Mouse (Mus musculus): ENCODE data around the gene Bnip1. TPM values are rescaled to one million over a fixed set of nuclear protein-coding genes. Genes with fewer than 3 reads are reported as not detected.

Gene Bnip1
- total RNA-seq, 2 experiments from 2014 or later = 33.0 to 34.1 TPM

DNA sequence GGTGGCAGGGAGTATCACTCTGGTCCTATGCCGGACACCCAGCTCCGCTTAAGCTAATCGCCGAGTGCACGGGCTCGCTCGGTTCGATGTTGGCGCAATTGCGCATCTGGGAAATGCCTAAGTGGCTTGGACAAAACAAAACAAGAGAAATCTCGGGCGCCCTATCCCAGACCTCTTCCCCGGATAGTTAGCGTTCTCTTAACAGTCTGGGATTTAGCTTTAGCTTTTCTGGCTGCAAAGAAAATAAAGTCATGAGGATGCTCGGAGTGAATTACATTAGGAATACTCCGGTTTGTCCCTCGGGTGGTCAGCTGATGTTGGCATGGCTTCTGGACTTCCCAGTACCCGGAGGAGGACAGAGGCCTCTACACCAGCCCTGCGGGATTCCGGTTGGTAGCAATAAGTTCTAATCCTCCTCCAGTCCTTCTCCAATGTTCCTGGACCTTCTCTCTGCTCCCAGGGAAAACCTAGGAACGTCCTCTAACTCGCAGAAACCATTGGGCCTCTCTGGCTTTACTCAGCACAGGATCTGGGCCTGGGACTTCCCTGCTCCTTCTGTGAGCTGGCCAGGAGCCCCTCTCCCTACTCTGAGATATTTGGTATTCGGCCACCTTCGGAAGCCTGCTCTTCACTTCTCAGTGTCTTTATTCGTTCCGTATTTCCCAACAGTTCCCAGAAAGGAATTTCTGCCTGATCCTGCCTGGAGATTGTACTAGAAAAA lies 59.0 kb downstream of the Bnip1 start:
- no peak for DNase-seq (ENCODE audit: low spot score in 2 of 2)

DNA sequence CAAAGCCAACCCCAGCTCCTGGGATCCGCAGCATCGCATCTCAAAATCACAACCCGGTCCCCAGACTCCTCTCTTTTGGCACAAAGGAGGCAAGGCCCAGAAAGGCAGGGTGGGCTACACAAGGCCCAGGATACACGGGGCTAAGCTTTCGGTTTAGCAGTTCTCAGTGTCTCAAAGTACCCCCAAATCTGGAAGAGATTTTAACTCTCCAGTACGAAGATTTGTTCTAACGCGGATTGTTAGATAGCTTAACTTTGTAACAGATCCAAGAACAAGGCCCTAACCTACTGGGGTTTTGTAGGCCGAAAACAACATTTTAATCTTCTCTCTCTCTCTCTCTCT lies 59.5 kb downstream of the Bnip1 start:
- no peak for DNase-seq (ENCODE audit: low spot score in 2 of 2)

DNA sequence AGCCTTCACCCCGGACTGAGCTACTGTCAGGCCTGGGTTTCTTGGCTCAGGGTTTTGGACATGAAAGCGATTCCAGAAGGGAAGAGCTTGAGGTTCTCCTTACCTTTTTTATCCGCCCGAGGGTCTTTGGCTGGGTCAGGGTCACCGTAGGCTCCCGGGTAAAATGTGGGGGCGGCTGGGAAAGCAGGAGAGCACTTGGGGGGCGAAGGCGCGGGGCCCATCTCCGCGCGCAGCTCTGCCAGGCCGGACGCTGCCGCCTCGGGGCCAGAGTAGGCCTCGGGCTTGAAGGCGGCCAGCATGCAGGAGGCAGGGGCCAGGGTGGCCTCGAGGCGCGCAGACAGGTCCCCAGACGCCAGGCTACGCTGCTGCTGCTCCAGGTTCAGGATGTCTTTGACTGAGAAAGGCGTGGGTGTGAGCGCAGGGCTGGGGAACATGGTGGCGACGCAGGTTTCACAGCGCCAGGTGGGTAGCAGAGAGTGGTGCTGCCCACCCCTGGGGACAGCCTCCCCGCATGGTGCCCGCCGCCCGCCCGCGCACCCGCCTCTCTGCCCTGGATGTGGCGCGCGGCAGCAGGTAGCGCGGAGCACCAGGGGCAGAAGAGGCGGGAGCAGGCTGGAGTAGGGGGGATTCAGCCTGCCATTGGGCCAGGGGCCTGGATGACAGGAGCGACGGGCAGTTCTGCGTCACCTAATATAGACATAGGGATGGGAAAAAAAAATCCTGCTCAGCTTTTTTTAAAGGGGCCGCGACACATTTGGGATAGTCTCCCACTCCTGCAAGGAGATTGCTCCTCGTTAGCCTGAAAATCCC lies 60.3 kb downstream of the Bnip1 start:
- DNase-seq (ENCODE audit: low spot score in 2 of 2) = no peak

DNA sequence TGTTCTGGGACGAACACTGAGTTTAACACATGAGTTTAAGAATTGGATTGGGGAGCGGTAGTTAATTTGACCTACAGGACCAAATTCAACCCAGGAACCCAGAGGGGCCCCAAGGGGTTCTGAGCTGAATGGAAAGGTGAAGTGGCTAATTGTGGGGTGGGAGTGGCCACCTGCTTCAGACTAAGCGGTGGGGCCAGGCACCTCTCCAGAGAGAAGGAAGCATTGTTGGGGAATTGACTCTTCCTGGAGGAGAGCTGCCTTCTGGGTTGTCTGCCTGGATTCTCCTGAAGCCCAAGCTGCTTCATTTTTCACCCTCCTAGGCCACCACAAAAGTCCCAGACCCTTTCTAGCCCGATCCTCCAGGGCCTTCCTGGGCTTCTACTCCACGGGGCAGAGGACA lies 61.1 kb downstream of the Bnip1 start:
- DNase-seq (ENCODE audit: low spot score in 2 of 2) = no peak

Other genes with a start within 250 kb of the Bnip1 start
- gene Ergic1, start 219.6 kb upstream of the Bnip1 start, total RNA-seq (2021) = 100 to 1,000 TPM; 128 to 155 TPM
- gene Dusp1, start 218.9 kb upstream of the Bnip1 start, total RNA-seq (2021) = 10 to 100 TPM; 15.3 to 16.1 TPM
- 10 to 100 TPM; 35.5 to 38.6 TPM for gene Atp6v0e, start 117.8 kb upstream of the Bnip1 start, total RNA-seq (2021)
- gene Crebrf, start 65.4 kb upstream of the Bnip1 start, total RNA-seq (2021) = 10 to 100 TPM; 26.4 to 26.7 TPM
- not detected for gene Nkx2-5, start 63.9 kb downstream of the Bnip1 start, total RNA-seq (2021)
- gene Kifc5b, start 136.0 kb downstream of the Bnip1 start, total RNA-seq (2021) = 1 to 10 TPM; 4.0 to 5.8 TPM
- gene Phf1, start 152.0 kb downstream of the Bnip1 start, total RNA-seq (2021) = 10 to 100 TPM; 23.0 to 23.9 TPM
- gene Cuta, start 158.5 kb downstream of the Bnip1 start, total RNA-seq (2021) = 100 to 1,000 TPM; 106 to 112 TPM
- gene Syngap1, start 160.2 kb downstream of the Bnip1 start, total RNA-seq (2021) = 100 to 1,000 TPM; 450 to 479 TPM
- gene Zbtb9, start 192.1 kb downstream of the Bnip1 start, total RNA-seq (2021) = 10 to 100 TPM; 11.8 to 14.0 TPM
- gene Bak1, start 247.9 kb downstream of the Bnip1 start, total RNA-seq (2021) = 10 to 100 TPM; 29.3 to 33.2 TPM